Mouse (Mus musculus) megakaryocyte, embryonic 14.5 days (primary cell): ENCODE results near the gene Rasa1.

Experiments
- FLI1 ChIP-seq: IDR thresholded peaks from 2 replicates; pipeline ENCODE4 v1.6.1; 2012; ENCODE audit warnings: low read length, inconsistent platforms, mixed read lengths
- GATA1 ChIP-seq: IDR thresholded peaks from 3 replicates; pipeline ENCODE4 v1.6.1; 2012; ENCODE audit warnings: mixed read lengths, low read length, inconsistent platforms, borderline replicate concordance

- TF ChIP-seq GATA1 (no peak), FLI1 (no peak)
Observed at GRCm38 (mm10) chr13:85311547-85311946, 22.6 kb upstream of the Rasa1 start.
